Mouse (Mus musculus) kidney, postnatal 4 days (tissue): ENCODE results near the gene 4930426L09Rik.

Source experiments
- DNase-seq, 2 experiments: peaks; one replicate each; pipeline ENCODE4 v3.0.0; 2021; ENCODE audit warnings: mixed read lengths in 2 of 2

The 4930426L09Rik gene

GRCm38 (mm10) chr2:19016839-19017238 is 18.7 kb downstream of the 4930426L09Rik start:
- no peak for DNase-seq

- DNase-seq, result no peak
Observed at GRCm38 (mm10) chr2:19018034-19018433, 19.9 kb downstream of the 4930426L09Rik start.

GRCm38 (mm10) chr2:19024807-19025206 is 26.7 kb downstream of the 4930426L09Rik start:
- DNase-seq, result no peak

GRCm38 (mm10) chr2:19037430-19037829 is 39.3 kb downstream of the 4930426L09Rik start:
- peak; percentile 36 to 57 for DNase-seq

- DNase-seq, result no peak
Observed at GRCm38 (mm10) chr2:19037907-19038570, 39.9 kb downstream of the 4930426L09Rik start.

- DNase-seq, result no peak
Observed at GRCm38 (mm10) chr2:19048225-19048624, 50.1 kb downstream of the 4930426L09Rik start.

GRCm38 (mm10) chr2:19049341-19049740 is 51.2 kb downstream of the 4930426L09Rik start:
- no peak for DNase-seq
